Mouse (Mus musculus) CH12.LX (cell line): ENCODE data around the gene Rab14.

Experiments used
- CTCF ChIP-seq, 2 experiments: IDR thresholded peaks in 1 of 2; conservative IDR thresholded peaks in 1 of 2; 2 replicates each; pipeline ENCODE4 v1.5.1; 2011 to 2012; ENCODE audit warnings: low read depth in 2 of 2, low read length in 2 of 2, improper control_type of control experiment in 1 of 2, inconsistent platforms in 1 of 2, mild to moderate bottlenecking in 1 of 2, moderate library complexity in 1 of 2
- POLR2AphosphoS2 ChIP-seq: IDR thresholded peaks from 2 replicates; pipeline ENCODE4 v1.6.1; 2011; ENCODE audit warnings: low read depth, low read length, improper control_type of control experiment

DNA sequence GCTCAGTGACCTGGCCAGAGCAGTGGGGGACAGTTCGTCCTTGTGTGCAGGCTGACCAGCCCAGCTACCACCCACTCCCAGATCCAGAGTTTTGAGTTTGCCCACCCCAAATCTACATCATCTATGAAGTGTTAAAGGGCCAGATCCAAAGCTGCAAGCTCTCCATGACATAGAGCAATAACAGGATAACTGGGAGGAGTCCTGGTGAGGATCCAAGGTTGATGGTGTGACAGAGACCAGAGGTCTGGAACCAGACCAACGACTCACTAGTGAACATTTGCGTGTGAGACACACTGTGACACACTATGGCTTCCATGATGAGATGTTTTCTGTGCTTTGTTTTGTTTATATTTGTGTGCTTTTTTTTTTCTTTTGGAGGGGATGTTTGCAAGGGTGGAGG, 7.1 kb upstream of the Rab14 start:
- TF ChIP-seq CTCF (conservative IDR thresholded peaks at IDR 0.05 in 1 of 2, IDR thresholded peaks at IDR 0.05 in 1 of 2; ENCODE audit: low read depth in 2 of 2, low read length in 2 of 2), result no peak
- no peak for TF ChIP-seq POLR2AphosphoS2
